Mouse (Mus musculus): Measurements from ENCODE around the gene Haus5.

GRCm38 (mm10) chr7:30688325-30688724, 23.5 kb upstream of the Haus5 start:
- TF ChIP-seq CTCF (IDR thresholded peaks at IDR 0.05; ENCODE audit: insufficient read depth, low read depth, low read length) (no peak), POLR2A (IDR thresholded peaks at IDR 0.05; ENCODE audit: insufficient read depth, low read depth, low read length) (no peak)
